Mouse (Mus musculus): ENCODE measurements around the gene Gm3604. TPM values are rescaled to one million over a fixed set of nuclear protein-coding genes. Genes with fewer than 3 reads are reported as not detected.
"Not testable (repeated sequence)": the region's sequence is repeated elsewhere in the genome, so short reads cannot be mapped to it uniquely, and the experiment has no call there.

Gm3604 gene
- polyA plus RNA-seq (2015; fragmentation: Nextera tagmentation; extraction: Ambion mirVana), result 6.0 and 6.6 TPM in 2 replicates

DNA sequence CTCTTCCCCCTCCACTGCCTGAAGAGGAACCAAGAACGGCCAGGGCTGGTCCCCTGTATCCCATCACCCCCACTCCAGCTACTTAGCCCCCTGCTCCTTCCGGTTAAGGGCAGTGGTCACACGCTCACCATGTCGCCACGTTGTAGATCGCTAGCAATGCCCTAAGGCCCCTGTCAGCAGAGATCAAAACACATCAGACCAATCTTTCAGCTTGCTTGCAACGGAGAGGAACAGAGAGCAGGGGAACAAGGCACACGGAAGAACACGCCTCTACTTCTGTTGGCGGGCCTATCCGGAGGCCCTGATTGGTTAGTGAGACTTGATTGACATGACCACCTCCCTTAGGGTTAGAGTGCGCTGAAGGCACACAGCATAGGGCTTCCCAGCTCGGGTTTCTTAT is at the start of gene Gm3604:
Gm3604 (minus strand) TSS at position 226 of the 400 bp plus-strand sequence.
- ATAC-seq (ENCODE audit: borderline replicate concordance, extremely low read depth, low FRiP score, low TSS enrichment); H3K27ac ChIP-seq: not testable (repeated sequence)
- peak within 1 kb of the TSS; percentile 47; the same call in 1 of the 2 replicates for H3K9ac ChIP-seq

DNA sequence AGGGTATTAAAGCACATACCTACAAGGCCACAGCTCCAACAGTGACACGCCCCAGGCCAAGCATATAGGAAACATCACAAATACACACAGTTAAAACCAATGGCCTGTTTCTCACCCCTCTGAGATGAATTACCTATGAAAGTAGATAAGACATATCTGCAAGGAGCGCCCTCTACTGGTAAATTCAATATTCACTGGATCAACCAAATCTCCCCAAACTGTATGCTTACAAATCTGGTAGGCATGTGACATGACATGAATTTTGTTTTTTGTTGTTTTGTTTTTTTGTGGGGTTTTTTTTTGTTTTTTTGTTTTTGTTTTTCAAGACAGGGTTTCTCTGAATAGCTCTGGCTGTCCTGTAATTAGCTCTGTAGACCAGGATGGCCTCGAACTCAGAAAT is 16.2 kb upstream of the Gm3604 start:
- H3K4me3 ChIP-seq; H3K4me2 ChIP-seq; H3K36me3 ChIP-seq; H3K27ac ChIP-seq; H3K27me3 ChIP-seq; H3K9ac ChIP-seq; H3K4me1 ChIP-seq; H3K9me3 ChIP-seq; ATAC-seq (ENCODE audit: borderline replicate concordance, extremely low read depth, low FRiP score, low TSS enrichment): not testable (repeated sequence)
- 70% methylated on average over 3 of the region's 3 CpGs for WGBS

More for the DNA sequence above, at the start of gene Gm3604:
- not testable (repeated sequence) for H3K27me3 ChIP-seq, H3K9me3 ChIP-seq, H3K36me3 ChIP-seq, H3K4me1 ChIP-seq
- H3K4me2 ChIP-seq, result peak within 1 kb of the TSS; percentile 51
- peak within 1 kb of the TSS; percentile 51 for H3K4me3 ChIP-seq
- WGBS, result 12% methylated on average over 13 of the region's 13 CpGs

DNA sequence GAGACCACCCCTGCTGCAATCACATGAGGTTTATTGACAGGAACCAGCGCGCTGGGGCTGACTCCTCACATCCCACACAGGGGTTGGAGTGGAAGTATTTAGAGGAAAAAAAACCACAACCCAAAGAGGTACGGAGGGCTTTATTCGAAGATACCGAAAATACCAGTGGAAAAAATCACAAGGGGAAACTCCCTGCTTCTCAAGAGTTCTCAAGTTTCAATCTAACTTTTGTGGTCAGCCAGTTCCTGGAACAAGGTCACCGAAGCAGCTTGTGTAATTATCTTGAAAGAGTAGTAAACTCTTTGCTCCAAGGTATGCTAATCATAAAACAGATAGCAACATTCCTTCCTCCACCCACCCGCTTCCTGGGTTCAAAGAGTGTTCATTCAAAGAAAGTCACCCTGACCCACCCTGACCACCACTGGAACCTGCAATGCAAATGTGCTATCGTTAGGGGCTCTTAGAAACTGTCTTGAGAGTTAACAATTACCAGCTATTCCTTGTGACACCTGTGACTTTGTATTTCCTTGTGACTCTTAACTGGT is 7.2 kb upstream of the Gm3604 start:
- H3K4me2 ChIP-seq; H3K4me1 ChIP-seq; H3K27ac ChIP-seq; H3K9ac ChIP-seq; H3K4me3 ChIP-seq; ATAC-seq (ENCODE audit: borderline replicate concordance, extremely low read depth, low FRiP score, low TSS enrichment); H3K36me3 ChIP-seq; H3K27me3 ChIP-seq; H3K9me3 ChIP-seq: not testable (repeated sequence)
- 89% methylated on average over 8 of the region's 8 CpGs for WGBS

DNA sequence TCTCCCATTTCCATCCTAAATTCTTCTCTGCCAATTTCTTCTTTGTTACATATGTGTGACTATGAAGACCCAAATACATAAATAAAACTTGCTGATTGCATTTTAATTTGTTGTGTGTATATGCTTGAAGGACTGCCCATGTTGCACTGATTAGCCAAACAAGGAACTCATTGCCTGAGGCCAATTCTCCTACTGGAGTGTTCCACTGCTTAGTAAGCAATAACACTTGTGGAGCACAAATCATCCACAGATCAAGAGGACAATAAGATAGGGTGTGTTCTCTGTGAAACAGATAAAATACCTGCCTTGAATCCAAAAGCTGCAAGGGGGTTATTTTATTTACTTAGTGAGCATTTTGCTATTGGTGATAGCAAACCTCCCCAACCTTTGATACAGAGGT is 51.2 kb downstream of the Gm3604 start:
- ATAC-seq (ENCODE audit: borderline replicate concordance, extremely low read depth, low FRiP score, low TSS enrichment), result no peak
- Histone ChIP-seq H3K27ac (no peak overlapping the region), H3K36me3 (no peaks in the 10 kb centered on the region), H3K4me3 (no peak overlapping the region), H3K4me2 (no peak overlapping the region), H3K9me3 (no peaks in the 10 kb centered on the region), H3K27me3 (no peaks in the 10 kb centered on the region), H3K9ac (no peak overlapping the region), H3K4me1 (no peaks in the 10 kb centered on the region)

DNA sequence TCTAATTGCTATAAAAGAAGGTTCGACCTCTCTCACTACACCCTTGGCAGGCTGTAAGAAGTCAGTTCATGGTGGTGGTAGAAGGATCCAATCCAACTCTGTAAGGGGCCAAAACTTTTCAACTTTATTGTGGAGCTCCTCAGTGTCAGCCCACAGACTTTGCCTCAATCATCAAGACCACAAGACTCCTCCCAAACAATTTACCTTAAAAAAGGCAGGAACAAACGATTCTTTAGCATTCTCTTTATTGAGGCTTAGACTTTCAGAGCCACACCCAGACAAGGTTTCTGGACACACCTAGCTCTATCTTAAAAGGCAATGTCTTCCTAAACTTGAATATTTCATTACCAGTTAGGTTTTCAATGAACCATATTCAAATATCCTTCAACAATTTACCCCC is 51.6 kb downstream of the Gm3604 start:
- no peak for ATAC-seq (ENCODE audit: borderline replicate concordance, extremely low read depth, low FRiP score, low TSS enrichment)
- 72% methylated on average over 2 of the region's 2 CpGs for WGBS
- H3K36me3 ChIP-seq, result no peaks in the 10 kb centered on the region

More for the DNA sequence above, 51.6 kb downstream of the Gm3604 start:
- Histone ChIP-seq H3K9me3 (no peaks in the 10 kb centered on the region), H3K9ac (no peak overlapping the region), H3K4me2 (no peak overlapping the region), H3K27me3 (no peaks in the 10 kb centered on the region), H3K4me1 (no peaks in the 10 kb centered on the region), H3K4me3 (no peak overlapping the region), H3K27ac (no peak overlapping the region)

Small RNA genes lying within 50 kb of the gene (microRNA-seq; reads per million reads assigned to microRNA genes)
- not detected for gene Gm25933

Other genes with a start within 250 kb of the Gm3604 start
- 11.9 and 12.3 TPM in 2 replicates for gene Gm49359, start 83.7 kb upstream of the Gm3604 start, polyA plus RNA-seq (2015; fragmentation: Nextera tagmentation; extraction: Ambion mirVana)
- 1.4 TPM in 1 of 2 replicates, not detected in the other for gene Zfp935, start 175.3 kb upstream of the Gm3604 start, polyA plus RNA-seq (2015; fragmentation: Nextera tagmentation; extraction: Ambion mirVana)
- 17.9 and 21.5 TPM in 2 replicates for gene Zfp934, start 188.0 kb upstream of the Gm3604 start, polyA plus RNA-seq (2015; fragmentation: Nextera tagmentation; extraction: Ambion mirVana)
- gene 6720489N17Rik, start 241.0 kb upstream of the Gm3604 start, polyA plus RNA-seq (2015; fragmentation: Nextera tagmentation; extraction: Ambion mirVana), result 15.4 and 17.4 TPM in 2 replicates

Data from lung, embryonic 15.5 days (tissue).